Mouse (Mus musculus) brain, embryonic 14.5 days (tissue): ENCODE measurements at regions not wholly inside any gene's neighbourhood (a gene's known extent, or its start where the extent isn't known, plus 50 kb on each side); places are given as distances from the start of the nearest gene placed in this dataset.

Source experiments
- DNase-seq: peaks from one replicate; pipeline ENCODE4 v3.0.0-alpha.2; 2011; ENCODE audit warnings: low read depth
- CTCF ChIP-seq: fragments of 200-500 bp; IDR thresholded peaks from 2 replicates; pipeline ENCODE4 v1.5.1; 2012; ENCODE audit warnings: inconsistent platforms, mild to moderate bottlenecking, moderate library complexity, borderline replicate concordance; ENCODE audit not compliant: insufficient read depth, insufficient read length; ENCODE audit errors: extremely low read depth
- POLR2A ChIP-seq: fragments of 200-500 bp; IDR thresholded peaks from 2 replicates; pipeline ENCODE4 v1.6.1; 2012; ENCODE audit warnings: mild to moderate bottlenecking, inconsistent platforms, borderline replicate concordance; ENCODE audit not compliant: poor library complexity, insufficient read depth, insufficient read length, severe bottlenecking; ENCODE audit errors: extremely low read depth

DNA sequence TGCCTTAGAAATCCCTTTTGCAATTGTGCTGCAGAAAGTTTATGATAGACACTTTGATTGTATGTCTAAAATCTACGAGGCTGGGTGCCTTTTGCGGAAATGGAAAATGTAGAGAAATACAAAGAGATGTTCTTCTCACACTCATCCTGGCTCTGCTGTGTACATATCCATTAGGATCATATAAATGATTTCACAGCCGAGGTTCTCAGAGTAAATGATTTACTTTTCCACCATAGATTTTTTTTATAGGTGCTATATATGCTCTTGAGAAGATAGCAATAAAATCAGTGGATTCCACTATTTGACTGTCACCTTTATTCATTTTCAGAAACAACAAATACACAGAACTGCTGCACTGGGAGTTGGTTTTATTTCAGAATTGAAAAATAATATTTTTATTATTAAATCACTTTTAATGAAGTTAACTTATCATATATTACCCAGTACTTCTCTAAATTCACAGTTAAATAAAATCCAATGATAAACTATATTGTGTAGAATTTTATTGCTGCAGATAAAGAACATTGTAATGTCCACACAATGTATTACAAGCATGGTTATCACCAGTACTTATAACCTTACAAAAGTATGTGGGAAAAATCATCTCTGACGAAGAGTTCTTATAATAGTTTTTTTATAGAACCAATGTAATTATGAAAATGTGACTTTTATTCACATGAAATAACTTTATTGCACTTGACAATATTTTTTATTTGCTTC is 1385.8 kb downstream of the Pcdh7 start:
- no peak for TF ChIP-seq POLR2A
- no peak for TF ChIP-seq CTCF
- DNase-seq = no peak

DNA sequence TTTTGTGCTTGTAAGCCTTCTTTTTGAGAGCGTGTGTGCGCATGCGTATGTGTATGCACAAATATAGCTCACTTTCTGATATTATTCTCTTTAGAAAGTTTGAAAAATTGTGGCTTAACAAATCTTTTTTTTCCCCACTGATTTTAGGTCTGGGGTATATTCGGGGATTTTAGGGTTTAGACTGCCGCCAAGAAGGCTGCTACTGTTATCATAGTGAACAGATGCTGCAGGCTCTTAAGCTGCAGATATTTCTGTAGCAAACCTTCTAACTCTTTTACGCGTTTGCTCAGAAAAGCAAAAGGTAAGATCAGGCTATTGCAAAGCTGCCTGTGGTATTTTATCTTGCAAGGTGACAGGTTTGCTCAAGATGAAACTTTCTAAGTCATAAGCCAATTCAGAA is 1420.5 kb downstream of the Pcdh7 start:
- DNase-seq = peak; percentile 14
- no peak for TF ChIP-seq POLR2A
- no peak for TF ChIP-seq CTCF

GRCm38 (mm10) chr5:59138721-59139120 is 1421.0 kb downstream of the Pcdh7 start:
- no peak for TF ChIP-seq CTCF
- no peak for TF ChIP-seq POLR2A
- DNase-seq = peak; percentile 33
